Mouse (Mus musculus) MEL (cell line): ENCODE measurements around the gene Ruvbl2. TPM values are rescaled to one million over a fixed set of nuclear protein-coding genes. Genes with fewer than 3 reads are reported as not detected.
"Not testable (repeated sequence)": the region's sequence is repeated elsewhere in the genome, so short reads cannot be mapped to it uniquely, and the experiment has no call there.

Experiments used
- DNase-seq: peaks from one replicate; pipeline ENCODE4 v3.0.0; 2011; ENCODE audit warnings: low read depth, low spot score
- H3K27ac ChIP-seq: 2 replicates; pipeline ENCODE4 v1.5.1; 2012; ENCODE audit warnings: low read depth, mild to moderate bottlenecking, control low read depth, low read length, moderate library complexity; ENCODE audit not compliant: control insufficient read depth
- H3K27me3 ChIP-seq, 2 experiments: fragments of 150-350 bp in 1 of 2; sonication (generic) in 1 of 2; 2 replicates each; pipeline ENCODE4 v1.6.1; 2012; ENCODE audit warnings: low read length in 2 of 2, mild to moderate bottlenecking in 2 of 2, improper control_type of control experiment in 1 of 2, moderate library complexity in 1 of 2; ENCODE audit not compliant: insufficient read depth in 2 of 2, control insufficient read depth in 1 of 2
- H3K36me3 ChIP-seq, 2 experiments: 2 replicates each; pipeline ENCODE4 v1.6.1; 2012 to 2014; ENCODE audit warnings: low read length in 2 of 2, improper control_type of control experiment in 1 of 2, inconsistent platforms in 1 of 2, mild to moderate bottlenecking in 1 of 2; ENCODE audit not compliant: insufficient read depth in 2 of 2, control insufficient read depth in 1 of 2
- H3K4me1 ChIP-seq, 2 experiments: fragments of 150-350 bp in 1 of 2; sonication (generic) in 1 of 2; 2 replicates each; pipeline ENCODE4 v1.6.1; 2012; ENCODE audit warnings: low read length in 2 of 2, improper control_type of control experiment in 1 of 2, mild to moderate bottlenecking in 1 of 2; ENCODE audit not compliant: insufficient read depth in 2 of 2, control insufficient read depth in 1 of 2
- H3K4me3 ChIP-seq, 2 experiments: fragments of 150-350 bp in 1 of 2; sonication (generic) in 1 of 2; 2 replicates each; pipeline ENCODE4 v1.5.1; 2012; ENCODE audit warnings: low read depth in 2 of 2, low read length in 2 of 2, mild to moderate bottlenecking in 2 of 2, moderate library complexity in 2 of 2, control low read depth in 1 of 2, improper control_type of control experiment in 1 of 2; ENCODE audit not compliant: control insufficient read depth in 1 of 2, insufficient read depth in 1 of 2
- H3K79me2 ChIP-seq: 2 replicates; pipeline ENCODE4 v1.6.1; 2012; ENCODE audit warnings: mild to moderate bottlenecking, low read length, moderate library complexity; ENCODE audit not compliant: control insufficient read depth, poor library complexity, insufficient read depth
- H3K9ac ChIP-seq: 2 replicates; pipeline ENCODE4 v1.6.1; 2012; ENCODE audit warnings: low read depth, mild to moderate bottlenecking, control low read depth, low read length, moderate library complexity; ENCODE audit not compliant: control insufficient read depth, poor library complexity, severe bottlenecking
- H3K9me3 ChIP-seq: fragments of 150-350 bp; sonication (generic); replicated peaks from 2 replicates; pipeline ENCODE4 v1.6.1; 2012; ENCODE audit warnings: mild to moderate bottlenecking, low read length, improper control_type of control experiment, moderate library complexity; ENCODE audit not compliant: insufficient read depth
- CTCF ChIP-seq, 3 experiments: IDR thresholded peaks in 2 of 3; conservative IDR thresholded peaks in 1 of 3; 2 replicates each; pipeline ENCODE4 v1.5.1; 2011 to 2012; ENCODE audit warnings: low read length in 3 of 3, low read depth in 2 of 3, mild to moderate bottlenecking in 2 of 3, improper control_type of control experiment in 1 of 3, inconsistent platforms in 1 of 3, mixed read lengths in 1 of 3, moderate library complexity in 1 of 3; ENCODE audit not compliant: control insufficient read depth in 1 of 3, insufficient read depth in 1 of 3, poor library complexity in 1 of 3, severe bottlenecking in 1 of 3
- ELF1 ChIP-seq: IDR thresholded peaks from 2 replicates; pipeline ENCODE4 v1.6.1; 2014; ENCODE audit warnings: low read depth, mild to moderate bottlenecking, inconsistent platforms, low read length, improper control_type of control experiment, moderate library complexity
- EP300 ChIP-seq, 2 experiments: IDR thresholded peaks; 2 replicates each; pipeline ENCODE4 v1.6.1; 2011; ENCODE audit warnings: improper control_type of control experiment in 2 of 2, low read length in 2 of 2, low read depth in 1 of 2, mild to moderate bottlenecking in 1 of 2
- GABPA ChIP-seq: IDR thresholded peaks from 2 replicates; pipeline ENCODE4 v1.6.1; 2012; ENCODE audit warnings: low read depth, mild to moderate bottlenecking, inconsistent platforms, low read length, improper control_type of control experiment, moderate library complexity
- GATA1 ChIP-seq: IDR thresholded peaks from 2 replicates; pipeline ENCODE4 v1.6.1; 2011; ENCODE audit warnings: low read depth, low read length, improper control_type of control experiment
- JUND ChIP-seq: IDR thresholded peaks from 2 replicates; pipeline ENCODE4 v1.6.1; 2011; ENCODE audit warnings: low read depth, mild to moderate bottlenecking, improper control_type of control experiment, low read length
- KAT2A ChIP-seq: conservative IDR thresholded peaks from 2 replicates; pipeline ENCODE4 v1.6.1; 2012; ENCODE audit warnings: low read depth, low read length, improper control_type of control experiment, inconsistent platforms
- MEF2A ChIP-seq: IDR thresholded peaks from 2 replicates; pipeline ENCODE4 v1.6.1; 2014; ENCODE audit warnings: low read depth, mild to moderate bottlenecking, inconsistent platforms, low read length, improper control_type of control experiment; ENCODE audit not compliant: poor library complexity, insufficient replicate concordance, severe bottlenecking; ENCODE audit errors: extremely low read depth
- MXI1 ChIP-seq: IDR thresholded peaks from 2 replicates; pipeline ENCODE4 v1.6.1; 2011; ENCODE audit warnings: mild to moderate bottlenecking, low read depth, low read length, improper control_type of control experiment
- MYC ChIP-seq: IDR thresholded peaks from 2 replicates; pipeline ENCODE4 v1.6.1; 2011; ENCODE audit warnings: low read depth, mild to moderate bottlenecking, low read length, improper control_type of control experiment, moderate library complexity
- NELFE ChIP-seq: IDR thresholded peaks from 2 replicates; pipeline ENCODE4 v1.6.1; 2011; ENCODE audit warnings: low read depth, low read length, improper control_type of control experiment
- NRF1 ChIP-seq: IDR thresholded peaks from 2 replicates; pipeline ENCODE4 v1.6.1; 2014; ENCODE audit warnings: low read depth, mild to moderate bottlenecking, inconsistent platforms, low read length, improper control_type of control experiment, moderate library complexity; ENCODE audit not compliant: poor library complexity, insufficient read depth, severe bottlenecking
- RCOR1 ChIP-seq: IDR thresholded peaks from 2 replicates; pipeline ENCODE4 v1.6.1; 2012; ENCODE audit warnings: low read depth, mild to moderate bottlenecking, inconsistent platforms, low read length, improper control_type of control experiment
- SIN3A ChIP-seq: IDR thresholded peaks from 2 replicates; pipeline ENCODE4 v1.6.1; 2012; ENCODE audit warnings: low read length, improper control_type of control experiment, inconsistent platforms
- TAL1 ChIP-seq: IDR thresholded peaks from 2 replicates; pipeline ENCODE4 v1.6.1; 2012; ENCODE audit warnings: mild to moderate bottlenecking, inconsistent platforms, low read length, moderate library complexity, mixed read lengths
- TBP ChIP-seq: IDR thresholded peaks from 2 replicates; pipeline ENCODE4 v1.8.0; 2011; ENCODE audit warnings: low read depth, low read length, improper control_type of control experiment
- TCF12 ChIP-seq: IDR thresholded peaks from 2 replicates; pipeline ENCODE4 v1.6.1; 2014; ENCODE audit warnings: low read depth, mild to moderate bottlenecking, inconsistent platforms, low read length, improper control_type of control experiment, moderate library complexity
- USF1 ChIP-seq: IDR thresholded peaks from 2 replicates; pipeline ENCODE4 v1.6.1; 2014; ENCODE audit warnings: low read depth, mild to moderate bottlenecking, inconsistent platforms, low read length, improper control_type of control experiment, moderate library complexity
- USF2 ChIP-seq, 2 experiments: IDR thresholded peaks; 2 replicates each; pipeline ENCODE4 v1.6.1; 2011 to 2012; ENCODE audit warnings: improper control_type of control experiment in 2 of 2, low read length in 2 of 2, borderline replicate concordance in 1 of 2, inconsistent platforms in 1 of 2, low read depth in 1 of 2, mild to moderate bottlenecking in 1 of 2; ENCODE audit not compliant: insufficient read depth in 1 of 2
- ZNF384 ChIP-seq: IDR thresholded peaks from 2 replicates; pipeline ENCODE4 v1.6.1; 2012; ENCODE audit warnings: low read depth, mild to moderate bottlenecking, inconsistent platforms, low read length, improper control_type of control experiment
- polyA plus RNA-seq, 2 experiments: library from polyadenylated mRNA; stranded (reverse) in 1 of 2; unstranded in 1 of 2; fragments of >175 nt in 1 of 2; fragments of >200 nt in 1 of 2; gene quantifications; 2 replicates each; pipeline versions ENCODE4 v1.2.1 to v1.2.4; 2012; ENCODE audit warnings: low replicate concordance in 2 of 2, low read depth in 1 of 2; ENCODE audit not compliant: insufficient read length in 2 of 2, insufficient read depth in 1 of 2, missing spikeins in 1 of 2
- total RNA-seq: library from RNA; depleted of rRNA; stranded (reverse); fragments of 300-350 nt; gene quantifications from 2 replicates; pipeline ENCODE4 v1.2.3, GENCODE M21; 2012

The Ruvbl2 gene
- total and polyA plus RNA-seq, 3 experiments = 434 to 758 TPM; not detected in 1

DNA sequence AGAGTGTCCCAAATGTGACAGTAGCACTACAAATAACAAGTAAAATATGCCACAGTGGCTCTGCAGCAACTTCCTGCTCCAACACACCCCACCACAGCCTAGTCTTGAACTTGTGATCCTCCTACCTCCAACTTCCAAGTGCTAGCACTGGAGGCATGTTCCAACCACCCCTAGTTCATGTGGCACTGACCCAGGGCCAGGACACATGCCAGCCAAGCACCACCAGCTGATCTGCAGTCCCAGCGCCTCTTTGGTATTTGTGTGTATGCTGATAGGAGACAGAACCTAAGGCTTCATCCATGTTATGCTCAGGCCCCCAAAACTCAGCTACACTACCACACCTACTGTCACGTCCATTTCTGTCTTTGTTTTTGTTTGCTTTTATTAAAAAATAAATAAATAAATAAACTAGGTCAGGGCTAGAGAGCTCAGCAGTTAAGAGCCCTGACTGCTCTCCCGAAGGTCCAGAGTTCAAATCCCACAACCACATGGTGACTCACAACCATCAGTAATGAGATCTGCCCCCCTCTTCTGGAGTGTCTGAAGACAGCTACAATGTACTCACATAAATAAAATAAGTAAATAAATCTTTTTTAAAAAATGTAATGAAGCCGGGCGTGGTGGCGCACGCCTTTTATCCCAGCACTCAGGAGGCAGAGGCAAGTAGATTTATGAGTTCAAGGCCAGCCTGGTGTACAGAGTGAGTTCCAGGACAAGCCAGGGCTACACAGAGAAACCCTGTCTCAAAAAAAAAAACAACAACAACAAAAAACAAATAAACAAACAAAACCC, 26.3 kb upstream of the Ruvbl2 start:
- H3K9me3 ChIP-seq = no peaks in the 10 kb centered on the region

DNA sequence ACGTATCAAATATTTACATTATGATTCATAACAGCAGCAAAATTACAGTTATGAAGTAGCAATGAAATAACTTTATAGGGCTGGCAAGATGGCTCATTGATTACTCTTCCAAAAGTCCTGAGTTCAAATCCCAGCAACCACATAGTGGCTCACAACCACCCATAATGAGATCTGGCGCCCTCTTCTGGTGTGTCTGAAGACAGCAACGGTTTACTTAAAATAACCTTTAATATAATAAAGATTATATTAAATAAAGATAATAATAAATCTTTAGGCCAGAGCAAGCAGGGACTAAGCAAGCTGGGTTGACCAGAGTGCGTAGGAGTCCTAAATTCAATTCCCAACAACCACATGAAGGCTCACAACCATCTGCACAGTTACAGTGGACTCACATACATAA, 25.0 kb upstream of the Ruvbl2 start:
- DNase-seq, H3K4me3 ChIP-seq, H3K9me3 ChIP-seq, H3K9ac ChIP-seq, H3K27me3 ChIP-seq, H3K27ac ChIP-seq: not testable (repeated sequence)
- H3K4me1 ChIP-seq = peaks cover 8 to 27% of the 10 kb centered on the region in 2 experiments
- peak; percentile 6 to 20 (median 9); a peak in 1 of 6 replicates for TF ChIP-seq CTCF (IDR thresholded peaks at IDR 0.05 in 2 of 3, conservative IDR thresholded peaks at IDR 0.05 in 1 of 3; ENCODE audit: control insufficient read depth in 1 of 3, insufficient read depth in 1 of 3, low read depth in 2 of 3, low read length in 3 of 3, poor library complexity in 1 of 3, severe bottlenecking in 1 of 3)
- peaks cover 7 to 20% of the 10 kb centered on the region in 2 experiments for H3K36me3 ChIP-seq
- H3K79me2 ChIP-seq = peaks cover 37% of the 10 kb centered on the region

More for the DNA sequence above, 26.3 kb upstream of the Ruvbl2 start:
- Histone ChIP-seq H3K9ac (no peak overlapping the region), H3K4me3 (no peak overlapping the region), H3K79me2 (peaks cover 25% of the 10 kb centered on the region), H3K4me1 (peaks cover 8 to 27% of the 10 kb centered on the region in 2 experiments), H3K27me3 (no peaks in the 10 kb centered on the region), H3K36me3 (peaks cover 2 to 20% of the 10 kb centered on the region in 2 experiments; a peak in 3 of 4 replicates), H3K27ac (no peak overlapping the region)
- no peak for DNase-seq
- TF ChIP-seq EP300 (IDR thresholded peaks at IDR 0.05; ENCODE audit: low read depth in 1 of 2, low read length in 2 of 2) (no peak), CTCF (IDR thresholded peaks at IDR 0.05 in 2 of 3, conservative IDR thresholded peaks at IDR 0.05 in 1 of 3; ENCODE audit: control insufficient read depth in 1 of 3, insufficient read depth in 1 of 3, low read depth in 2 of 3, low read length in 3 of 3, poor library complexity in 1 of 3, severe bottlenecking in 1 of 3) (no peak), ZNF384 (no peak), ELF1 (no peak), NELFE (no peak), NRF1 (no peak), MEF2A (no peak), SIN3A (no peak), MYC (no peak), TAL1 (no peak), USF1 (no peak), KAT2A (no peak), USF2 (IDR thresholded peaks at IDR 0.05; ENCODE audit: borderline replicate concordance in 1 of 2, insufficient read depth in 1 of 2, low read depth in 1 of 2, low read length in 2 of 2) (no peak), GABPA (no peak), GATA1 (no peak), TBP (no peak), MXI1 (no peak), JUND (no peak), TCF12 (no peak), RCOR1 (no peak)
